ENCODE assay signal across 9 mouse cellular contexts in genomic region chr5:72914633-72915561, GRCm38 (mm10). TPM values are rescaled to one million over a fixed set of nuclear protein-coding genes. Genes with fewer than 3 reads are reported as not detected.
DNase-seq lines count a peak whose midpoint lies in the region; ATAC-seq and TF ChIP-seq lines count a peak whose summit lies in the region.
"Had no signal": no experiment of that assay in that cellular context is flagged by ENCODE, and none has a peak within 500 bp of the region (broad histone marks: within the 10 kb centered on the region; RNA-seq: fewer than 3 reads in every experiment).

No protein-coding gene starts in this region.

- peaks cover 28% of the 10 kb centered on the region for H3K4me1 ChIP-seq in embryonic facial prominence, embryonic 15.5 days
- peaks cover 28% of the 10 kb centered on the region for H3K4me1 ChIP-seq in limb, embryonic 10.5 days
- peaks cover 31% of the 10 kb centered on the region for H3K4me1 ChIP-seq in midbrain, embryonic 15.5 days
- H3K4me1 ChIP-seq in testis, adult 2 months (ENCODE audit: control insufficient read depth, insufficient read depth, low read length): peaks cover 2% of the 10 kb centered on the region

- ATAC-seq in embryonic facial prominence, embryonic 15.5 days (ENCODE audit: insufficient number of reproducible peaks, low FRiP score, low TSS enrichment, low read depth): peak; percentile 22; the same call in 1 of the 2 replicates
- ATAC-seq in midbrain, embryonic 15.5 days (replicated peaks): peak; percentile 76

- TF ChIP-seq POLR2A in testis, adult 2 months (IDR thresholded peaks at IDR 0.05; ENCODE audit: control insufficient read depth, low read depth, low read length): no peak

- WGBS in embryonic facial prominence, embryonic 15.5 days: under 1% methylated on average over 65 of the region's 66 CpGs
- WGBS in limb, embryonic 10.5 days: under 1% methylated on average over 62 of the region's 66 CpGs
- WGBS in midbrain, embryonic 15.5 days: under 1% methylated on average over 64 of the region's 66 CpGs

- H3K9ac ChIP-seq in embryonic facial prominence, embryonic 15.5 days: peak overlapping the region; percentile 94
- H3K9ac ChIP-seq in midbrain, embryonic 15.5 days: peak overlapping the region; percentile 94

- DNase-seq in kidney, adult 11 months: peak; percentile 42
- DNase-seq in kidney, adult 18-20 months: no peak
- peak; percentile 55 for DNase-seq in Muller cell, postnatal 12 days (ENCODE audit: inconsistent ontology term)
- peak; percentile 35 for DNase-seq in heart, postnatal 25 days (ENCODE audit: low spot score)
- DNase-seq in limb, embryonic 10.5 days (ENCODE audit: low spot score): peak; percentile 80

- peak overlapping the region; percentile 97 for H3K27ac ChIP-seq in embryonic facial prominence, embryonic 15.5 days (replicated peaks)
- H3K27ac ChIP-seq in limb, embryonic 10.5 days: peak overlapping the region; percentile 98
- H3K27ac ChIP-seq in midbrain, embryonic 15.5 days: peak overlapping the region; percentile 96
- H3K27ac ChIP-seq in testis, adult 2 months (ENCODE audit: control insufficient read depth, insufficient read depth, low read depth, low read length): peak overlapping the region; percentile 96

- TF ChIP-seq CTCF in testis, adult 2 months (IDR thresholded peaks at IDR 0.05; ENCODE audit: control insufficient read depth, insufficient read depth, insufficient replicate concordance, low read depth, low read length): no peak

- no peaks in the 10 kb centered on the region for H3K9me3 ChIP-seq in embryonic facial prominence, embryonic 15.5 days (replicated peaks)
- no peaks in the 10 kb centered on the region for H3K9me3 ChIP-seq in limb, embryonic 10.5 days (replicated peaks)
- H3K9me3 ChIP-seq in midbrain, embryonic 15.5 days: no peaks in the 10 kb centered on the region

- H3K4me2 ChIP-seq in embryonic facial prominence, embryonic 15.5 days (replicated peaks): peak overlapping the region; percentile 79
- peak overlapping the region; percentile 74 for H3K4me2 ChIP-seq in midbrain, embryonic 15.5 days

- H3K36me3 ChIP-seq in embryonic facial prominence, embryonic 15.5 days: no peaks in the 10 kb centered on the region
- H3K36me3 ChIP-seq in limb, embryonic 10.5 days: no peaks in the 10 kb centered on the region
- no peaks in the 10 kb centered on the region for H3K36me3 ChIP-seq in midbrain, embryonic 15.5 days (replicated peaks)
- H3K36me3 ChIP-seq in testis, adult 2 months (ENCODE audit: control insufficient read depth, insufficient read depth, low read length): no peaks in the 10 kb centered on the region

- peak overlapping the region; percentile 68 for H3K4me3 ChIP-seq in embryonic facial prominence, embryonic 15.5 days (replicated peaks)
- peak overlapping the region; percentile 99 for H3K4me3 ChIP-seq in limb, embryonic 10.5 days
- peak overlapping the region; percentile 87 for H3K4me3 ChIP-seq in midbrain, embryonic 15.5 days
- H3K4me3 ChIP-seq in testis, adult 2 months (ENCODE audit: control insufficient read depth, low read depth, low read length): peak overlapping the region; percentile 96

- intact Hi-C loops in heart, postnatal 25 days (cut with DNase I): loop anchor here (2.0 to 5.0 kb wide), 2 partner anchors 22 to 37 kb away; no protein-coding TSS in a partner anchor

- no peaks in the 10 kb centered on the region for H3K27me3 ChIP-seq in embryonic facial prominence, embryonic 15.5 days
- H3K27me3 ChIP-seq in limb, embryonic 10.5 days (ENCODE audit: low read depth, poor library complexity, severe bottlenecking): no peaks in the 10 kb centered on the region
- H3K27me3 ChIP-seq in midbrain, embryonic 15.5 days (replicated peaks): no peaks in the 10 kb centered on the region
- H3K27me3 ChIP-seq in testis, adult 2 months (ENCODE audit: control insufficient read depth, insufficient read depth, low read length): no peaks in the 10 kb centered on the region

RNA-seq across cellular contexts. Expression of gene Slain2, which starts 0.8 kb away (rescaled TPM):
- polyA plus RNA-seq in embryonic facial prominence, embryonic 15.5 days (2015; fragmentation: Nextera tagmentation; extraction: Ambion mirVana): 16.8 and 17.2 TPM in 2 replicates
- 100 to 1,000 TPM; 143 to 145 TPM for total RNA-seq in heart, postnatal 25 days (2021)
- 18.0 and 19.8 TPM in 2 replicates for polyA plus RNA-seq in limb, embryonic 10.5 days (2016; fragmentation: Nextera tagmentation; extraction: Ambion mirVana)
- 16.8 and 18.1 TPM in 2 replicates for polyA plus RNA-seq in midbrain, embryonic 15.5 days (2015; fragmentation: Nextera tagmentation; extraction: Ambion mirVana)
- 173 and 180 TPM in 2 replicates for polyA plus RNA-seq in testis, adult 2 months (2012; rRNA removed)

RNA-seq across cellular contexts. Expression of gene Tec, which starts 46.6 kb away (rescaled TPM):
- polyA plus RNA-seq in embryonic facial prominence, embryonic 15.5 days (2015; fragmentation: Nextera tagmentation; extraction: Ambion mirVana): 7.4 and 7.9 TPM in 2 replicates
- total RNA-seq in heart, postnatal 25 days (2021): 10 to 100 TPM; 13.9 to 15.8 TPM
- 2.8 and 3.1 TPM in 2 replicates for polyA plus RNA-seq in limb, embryonic 10.5 days (2016; fragmentation: Nextera tagmentation; extraction: Ambion mirVana)
- 5.8 and 6.4 TPM in 2 replicates for polyA plus RNA-seq in midbrain, embryonic 15.5 days (2015; fragmentation: Nextera tagmentation; extraction: Ambion mirVana)
- polyA plus RNA-seq in testis, adult 2 months (2012; rRNA removed): 0.77 and 0.88 TPM in 2 replicates

RNA-seq across cellular contexts. Expression of gene Gm10135, which starts 59.6 kb away (rescaled TPM):
- polyA plus RNA-seq in embryonic facial prominence, embryonic 15.5 days (2015; fragmentation: Nextera tagmentation; extraction: Ambion mirVana): not detected in 2 replicates
- total RNA-seq in heart, postnatal 25 days (2021): not detected
- not detected in 2 replicates for polyA plus RNA-seq in limb, embryonic 10.5 days (2016; fragmentation: Nextera tagmentation; extraction: Ambion mirVana)
- polyA plus RNA-seq in midbrain, embryonic 15.5 days (2015; fragmentation: Nextera tagmentation; extraction: Ambion mirVana): not detected in 2 replicates
- not detected in 2 replicates for polyA plus RNA-seq in testis, adult 2 months (2012; rRNA removed)
- total RNA-seq: layer of hippocampus, postnatal 36 days had no signal
